Mouse (Mus musculus) neutrophil, adult 59 days (primary cell): ENCODE results near the gene Slc16a2. TPM values are rescaled to one million over a fixed set of nuclear protein-coding genes. Genes with fewer than 3 reads are reported as not detected.

Source experiments
- total RNA-seq, 2 experiments: library from RNA; stranded (reverse); gene quantifications; 1 replicate in 1 of 2; 2 replicates in 1 of 2; pipeline ENCODE4 v1.2.4; 2023

The Slc16a2 gene
- total RNA-seq, result under 1 TPM in 1 of 2 experiments, not detected in 1; 0.18 TPM

GRCm38 (mm10) chrX:103821832-103822196 lies at the start of gene Slc16a2:
Gene Slc16a2 (minus strand): TSS chrX:103821983.

Other genes with a start within 250 kb of the Slc16a2 start
- gene Zcchc13, start 191.4 kb downstream of the Slc16a2 start, total RNA-seq, result not detected
- 10 to 100 TPM; 78.9 to 83.2 TPM for gene Rlim, start 159.3 kb upstream of the Slc16a2 start, total RNA-seq